Mouse (Mus musculus) forebrain, embryonic 15.5 days (tissue): ENCODE results near the gene Bend5. TPM values are rescaled to one million over a fixed set of nuclear protein-coding genes. Genes with fewer than 3 reads are reported as not detected.

Source experiments
- ATAC-seq: fragments of 200-750 bp; cut with Nextera tagmentation; replicated peaks from 2 replicates; pipeline ENCODE4 v1.8.0; 2017; ENCODE audit warnings: mild to moderate bottlenecking, moderate TSS enrichment, moderate library complexity
- H3K27ac ChIP-seq: fragments of 300-500 bp; sonication (generic); replicated peaks from 2 replicates; pipeline ENCODE4 v1.5.1; 2015; ENCODE audit warnings: mild to moderate bottlenecking, inconsistent platforms
- H3K27me3 ChIP-seq: fragments of 300-500 bp; sonication (generic); 2 replicates; pipeline ENCODE4 v1.6.1; 2015; ENCODE audit warnings: inconsistent platforms
- H3K36me3 ChIP-seq: fragments of 300-500 bp; sonication (generic); 2 replicates; pipeline ENCODE4 v1.6.1; 2015; ENCODE audit warnings: mild to moderate bottlenecking, inconsistent platforms
- H3K4me1 ChIP-seq: fragments of 300-500 bp; sonication (generic); 2 replicates; pipeline ENCODE4 v1.6.1; 2015; ENCODE audit warnings: inconsistent platforms
- H3K4me2 ChIP-seq: fragments of 300-500 bp; sonication (generic); replicated peaks from 2 replicates; pipeline ENCODE4 v1.6.1; 2015; ENCODE audit warnings: mild to moderate bottlenecking, inconsistent platforms
- H3K4me3 ChIP-seq: fragments of 300-500 bp; sonication (generic); 2 replicates; pipeline ENCODE4 v1.5.1; 2015; ENCODE audit warnings: mild to moderate bottlenecking, inconsistent platforms
- H3K9ac ChIP-seq: fragments of 300-500 bp; sonication (generic); replicated peaks from 2 replicates; pipeline ENCODE4 v1.6.1; 2015; ENCODE audit warnings: mild to moderate bottlenecking, inconsistent platforms
- H3K9me3 ChIP-seq: fragments of 300-500 bp; sonication (generic); 2 replicates; pipeline ENCODE4 v1.6.1; 2016; ENCODE audit warnings: inconsistent platforms
- WGBS: fragments of 180-500 bp; shearing (Covaris S2); methylation state at CpG from one replicate; pipeline ENCODE4 v1.1.7; 2015; ENCODE audit warnings: mixed read lengths; 5-methylcytosine and 5-hydroxymethylcytosine counted together
- polyA plus RNA-seq: library from polyadenylated mRNA; unstranded; fragments of >200 nt; fragmentation: Nextera tagmentation; extraction: Ambion mirVana; gene quantifications from 2 replicates; pipeline ENCODE4 v1.2.1, GENCODE M21; 2015

Bend5 gene
- polyA plus RNA-seq, 1 experiment from 2014 or later = 59.8 TPM

DNA sequence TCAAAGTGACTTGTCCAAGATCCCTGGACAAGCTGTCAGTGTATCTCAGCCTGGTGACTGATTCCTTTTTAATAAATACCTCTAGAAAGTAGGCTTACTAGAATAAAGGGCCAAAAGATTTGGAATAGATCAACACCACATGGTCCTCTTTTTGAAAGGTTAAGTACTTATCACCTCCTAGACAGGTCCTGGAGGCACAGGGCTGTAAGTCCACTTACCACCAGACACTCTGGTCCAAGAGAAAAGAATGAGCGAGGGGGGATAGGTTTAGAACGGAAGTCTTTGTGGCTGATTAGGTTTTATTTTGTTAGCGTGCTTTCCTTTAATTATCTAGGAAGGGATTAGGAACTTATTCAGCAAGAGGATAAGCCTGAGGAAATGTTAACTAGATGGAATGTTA lies 1.7 kb downstream of the Bend5 start:
- Histone ChIP-seq H3K9ac (no peak overlapping the region), H3K27ac (no peak overlapping the region), H3K27me3 (no peaks in the 10 kb centered on the region; the same call in 1 of the 2 replicates), H3K36me3 (0 out of 2 replicates have a peak, but pooled peaks cover 5% of the 10 kb centered on the region), H3K9me3 (no peaks in the 10 kb centered on the region), H3K4me1 (peaks cover 30% of the 10 kb centered on the region), H3K4me2 (peak overlapping the region; percentile 75), H3K4me3 (peak overlapping the region; percentile 93)
- no peak for ATAC-seq
- 30% methylated on average over 3 of the region's 3 CpGs for WGBS

DNA sequence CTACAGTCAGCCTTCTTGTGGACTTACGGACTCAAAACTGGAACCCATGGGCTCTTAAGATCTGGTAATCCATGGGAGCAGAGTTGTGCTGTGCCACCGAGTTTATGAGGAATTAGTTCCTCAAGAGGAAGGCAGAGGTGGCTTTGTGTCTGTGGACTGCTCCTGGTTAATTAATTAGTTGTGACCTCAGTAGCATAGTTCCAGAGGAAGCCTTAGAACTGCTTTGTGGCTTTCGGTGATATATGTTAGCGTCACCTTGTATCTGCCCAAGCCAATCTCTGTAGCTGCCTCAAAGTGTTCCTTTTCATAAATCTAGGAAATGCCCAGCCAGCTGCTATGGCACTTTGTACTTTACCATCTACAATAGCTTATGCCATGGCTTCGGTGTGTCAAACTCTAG lies 2.9 kb downstream of the Bend5 start:
- H3K9me3 ChIP-seq = no peaks in the 10 kb centered on the region
- H3K9ac ChIP-seq = no peak overlapping the region
- ATAC-seq = no peak
- no peaks in the 10 kb centered on the region; the same call in 1 of the 2 replicates for H3K27me3 ChIP-seq
- no peak overlapping the region for H3K4me3 ChIP-seq
- 0 out of 2 replicates have a peak, but pooled peaks cover 5% of the 10 kb centered on the region for H3K36me3 ChIP-seq
- 82% methylated on average over 5 of the region's 5 CpGs for WGBS
- H3K4me1 ChIP-seq = peaks cover 30% of the 10 kb centered on the region
- H3K4me2 ChIP-seq = no peak overlapping the region
- H3K27ac ChIP-seq = no peak overlapping the region

DNA sequence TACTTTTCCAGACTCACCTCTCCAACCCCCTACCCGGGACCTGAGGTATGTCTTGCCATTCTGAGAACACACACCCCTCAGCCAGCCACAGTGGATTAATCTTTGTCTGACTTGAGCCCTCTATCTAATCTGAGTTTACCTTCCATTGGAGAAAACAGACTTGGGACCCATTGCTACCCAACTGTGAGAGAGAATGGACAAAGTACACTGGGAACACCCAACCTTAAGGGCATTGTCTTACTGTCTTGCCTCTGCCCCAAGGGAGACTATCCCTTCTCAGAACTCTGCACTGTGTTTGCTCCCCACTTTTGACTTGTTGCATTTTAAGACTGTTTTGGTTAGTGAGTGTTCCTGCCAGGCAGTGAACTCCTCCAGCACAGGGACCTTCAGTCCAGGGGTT lies 4.7 kb downstream of the Bend5 start:
- Histone ChIP-seq H3K4me3 (no peak overlapping the region), H3K9ac (no peak overlapping the region), H3K27ac (no peak overlapping the region), H3K4me2 (no peak overlapping the region), H3K4me1 (peaks cover 25% of the 10 kb centered on the region), H3K27me3 (no peaks in the 10 kb centered on the region), H3K9me3 (no peaks in the 10 kb centered on the region), H3K36me3 (0 out of 2 replicates have a peak, but pooled peaks cover 5% of the 10 kb centered on the region)
- WGBS = 97% methylated on average over 1 of the region's 1 CpGs
- no peak for ATAC-seq

DNA sequence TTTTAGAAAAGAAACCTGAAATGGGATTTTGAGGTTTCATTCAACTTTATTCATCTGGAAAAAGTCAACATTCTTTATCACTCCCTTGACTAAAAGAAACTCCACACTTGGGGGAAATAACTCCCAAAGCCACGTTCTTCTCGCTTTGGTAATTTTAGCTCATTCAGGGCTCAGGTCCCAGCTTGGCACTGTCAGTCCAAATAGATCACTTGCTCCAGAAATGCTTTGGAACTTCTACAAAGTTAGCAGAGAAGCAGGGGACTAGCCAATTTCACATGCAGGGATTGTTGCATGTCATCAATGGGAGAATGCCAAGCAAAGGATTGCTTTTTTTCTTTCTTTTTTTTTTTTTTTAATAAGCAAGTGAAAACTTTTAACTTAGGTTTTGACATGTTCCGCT lies 5.2 kb downstream of the Bend5 start:
- no peaks in the 10 kb centered on the region for H3K9me3 ChIP-seq
- H3K4me2 ChIP-seq = no peak overlapping the region
- 0 out of 2 replicates have a peak, but pooled peaks cover 5% of the 10 kb centered on the region for H3K36me3 ChIP-seq
- H3K4me3 ChIP-seq = no peak overlapping the region
- H3K27me3 ChIP-seq = no peaks in the 10 kb centered on the region
- H3K4me1 ChIP-seq = peaks cover 23% of the 10 kb centered on the region
- ATAC-seq = no peak
- H3K27ac ChIP-seq = no peak overlapping the region
- no peak overlapping the region for H3K9ac ChIP-seq
- 67% methylated on average over 3 of the region's 3 CpGs for WGBS

DNA sequence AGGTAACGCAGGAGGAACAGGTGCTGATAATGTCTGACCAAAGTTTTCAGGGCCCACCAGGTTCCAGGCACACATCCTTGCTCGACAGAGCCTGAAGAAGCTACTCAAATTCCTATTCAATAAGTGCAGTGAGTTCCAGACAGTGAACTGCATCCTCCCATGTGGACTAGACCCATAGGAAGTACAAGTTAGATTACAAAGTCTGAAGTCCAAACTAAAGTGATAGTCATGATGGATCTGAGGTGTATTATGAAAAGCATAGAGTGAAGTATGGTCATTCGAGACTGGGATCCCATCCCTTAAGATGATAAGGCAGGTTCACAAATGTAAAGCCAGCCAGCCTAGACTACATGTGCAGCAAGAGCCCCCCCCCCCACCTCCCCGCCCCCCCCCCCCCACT lies 6.1 kb downstream of the Bend5 start:
- Histone ChIP-seq H3K9ac (no peak overlapping the region), H3K4me1 (peaks cover 19% of the 10 kb centered on the region), H3K9me3 (no peaks in the 10 kb centered on the region), H3K36me3 (0 out of 2 replicates have a peak, but pooled peaks cover 7% of the 10 kb centered on the region), H3K4me3 (no peak overlapping the region), H3K4me2 (no peak overlapping the region), H3K27ac (no peak overlapping the region), H3K27me3 (no peaks in the 10 kb centered on the region)
- no peak for ATAC-seq
- WGBS = 92% methylated on average over 4 of the region's 4 CpGs

DNA sequence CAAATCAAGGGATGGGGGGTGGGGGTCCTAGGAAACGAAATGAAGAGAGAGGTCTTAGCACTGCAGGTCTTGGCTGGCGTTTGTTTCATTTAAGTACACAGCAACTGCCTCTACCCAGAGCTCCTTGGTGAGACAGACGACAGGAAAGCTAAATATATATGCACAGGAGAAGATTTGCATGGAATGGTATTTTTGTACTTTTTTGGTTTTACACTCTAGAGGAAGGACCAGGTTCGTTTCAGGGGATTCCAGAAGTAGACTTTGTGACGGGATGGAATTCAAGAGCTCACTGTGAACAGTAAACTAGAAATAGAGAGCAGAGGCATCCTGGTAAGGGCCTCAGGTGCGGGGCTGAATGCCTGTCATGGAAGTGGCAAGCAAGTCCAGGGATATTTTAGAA lies 7.0 kb downstream of the Bend5 start:
- no peak overlapping the region for H3K4me3 ChIP-seq
- no peak overlapping the region for H3K9ac ChIP-seq
- WGBS = 91% methylated on average over 6 of the region's 6 CpGs
- H3K27ac ChIP-seq = no peak overlapping the region
- peaks cover 10% of the 10 kb centered on the region for H3K4me1 ChIP-seq
- no peaks in the 10 kb centered on the region for H3K9me3 ChIP-seq
- ATAC-seq = no peak
- no peak overlapping the region for H3K4me2 ChIP-seq
- no peaks in the 10 kb centered on the region for H3K27me3 ChIP-seq
- H3K36me3 ChIP-seq = 0 out of 2 replicates have a peak, but pooled peaks cover 7% of the 10 kb centered on the region

DNA sequence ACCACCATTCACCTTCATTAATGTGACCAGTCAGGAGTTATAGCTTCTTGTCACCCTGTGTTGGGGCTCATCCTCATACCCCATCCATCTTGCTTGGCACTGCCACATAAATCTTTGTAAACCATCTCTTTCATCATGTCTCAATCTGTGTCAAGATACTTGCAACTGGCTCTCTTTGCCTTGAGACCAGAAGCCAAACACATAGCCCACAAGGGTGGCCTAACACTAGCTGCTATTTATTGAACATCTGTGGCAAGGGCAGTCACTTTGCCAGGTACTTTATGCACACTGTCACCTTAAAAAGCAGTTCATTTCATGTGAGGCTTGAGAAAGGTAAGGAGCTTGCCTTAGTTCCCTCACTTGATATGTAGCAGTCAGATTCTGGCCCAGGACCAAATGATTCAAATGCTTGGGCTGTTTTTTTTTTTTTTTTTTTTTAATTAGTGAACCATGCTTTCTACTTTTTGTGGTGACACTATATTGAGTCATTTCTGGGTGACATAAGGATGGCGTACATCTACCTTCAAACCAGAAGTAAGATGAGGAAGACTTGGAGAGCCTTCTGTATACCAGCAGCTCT lies 9.7 kb downstream of the Bend5 start:
- no peaks in the 10 kb centered on the region for H3K27me3 ChIP-seq
- no peak overlapping the region for H3K27ac ChIP-seq
- H3K36me3 ChIP-seq = 0 out of 2 replicates have a peak, but pooled peaks cover 3% of the 10 kb centered on the region
- H3K4me2 ChIP-seq = no peak overlapping the region
- no peak overlapping the region for H3K4me3 ChIP-seq
- ATAC-seq = no peak
- H3K9ac ChIP-seq = no peak overlapping the region
- WGBS = 89% methylated on average over 1 of the region's 1 CpGs
- H3K9me3 ChIP-seq = no peaks in the 10 kb centered on the region
- peaks cover 2% of the 10 kb centered on the region; the same call in 1 of the 2 replicates for H3K4me1 ChIP-seq

DNA sequence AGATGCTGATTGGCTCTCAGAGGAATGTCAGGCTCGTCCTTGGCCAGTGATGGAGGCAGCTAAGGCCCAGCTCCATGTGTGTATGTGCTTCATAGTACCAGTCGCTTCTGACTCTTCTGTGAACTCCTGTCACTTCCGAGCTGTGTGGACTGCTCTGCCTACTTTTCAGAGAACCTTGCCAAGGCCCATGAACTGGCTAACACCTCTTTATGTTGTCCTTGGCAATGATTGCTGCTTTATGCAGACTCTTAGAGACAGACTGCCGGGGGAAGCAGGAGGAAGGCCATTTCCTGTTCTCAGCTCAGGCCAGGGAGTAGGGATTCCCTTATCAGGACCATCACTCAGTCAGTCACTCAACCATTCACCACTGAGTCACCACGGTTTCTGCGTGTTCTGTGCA lies 10.4 kb downstream of the Bend5 start:
- Histone ChIP-seq H3K27me3 (no peaks in the 10 kb centered on the region), H3K9me3 (no peaks in the 10 kb centered on the region), H3K27ac (no peak overlapping the region), H3K4me2 (no peak overlapping the region), H3K4me1 (no peaks in the 10 kb centered on the region), H3K9ac (no peak overlapping the region), H3K36me3 (0 out of 2 replicates have a peak, but pooled peaks cover 3% of the 10 kb centered on the region), H3K4me3 (no peak overlapping the region)
- ATAC-seq = no peak
- 74% methylated on average over 6 of the region's 6 CpGs for WGBS

DNA sequence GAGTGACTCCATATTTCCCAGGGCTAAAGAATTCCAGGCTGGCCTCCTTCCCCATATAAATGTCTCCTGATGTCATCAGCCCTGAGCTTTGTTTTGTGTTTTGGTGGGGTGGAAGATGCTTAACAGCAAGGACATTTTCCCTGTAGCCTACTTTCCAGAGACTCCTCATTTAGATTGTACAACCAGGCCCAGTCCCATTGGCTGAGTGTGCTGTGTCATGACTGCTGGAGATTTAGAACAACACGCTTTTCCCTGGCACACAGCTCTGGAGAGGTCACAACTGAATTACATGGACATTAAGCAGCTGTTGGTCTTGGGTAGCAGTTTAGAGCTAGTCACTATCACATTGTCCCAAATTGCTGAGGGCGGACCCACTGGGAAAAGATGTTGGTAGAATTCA lies 16.4 kb downstream of the Bend5 start:
- no peak for ATAC-seq
- no peak overlapping the region for H3K27ac ChIP-seq
- H3K36me3 ChIP-seq = peaks cover 14% of the 10 kb centered on the region
- H3K4me2 ChIP-seq = no peak overlapping the region
- H3K27me3 ChIP-seq = no peaks in the 10 kb centered on the region
- no peaks in the 10 kb centered on the region for H3K4me1 ChIP-seq
- no peak overlapping the region for H3K4me3 ChIP-seq
- H3K9me3 ChIP-seq = no peaks in the 10 kb centered on the region
- no peak overlapping the region for H3K9ac ChIP-seq
- WGBS = 93% methylated on average over 2 of the region's 2 CpGs

DNA sequence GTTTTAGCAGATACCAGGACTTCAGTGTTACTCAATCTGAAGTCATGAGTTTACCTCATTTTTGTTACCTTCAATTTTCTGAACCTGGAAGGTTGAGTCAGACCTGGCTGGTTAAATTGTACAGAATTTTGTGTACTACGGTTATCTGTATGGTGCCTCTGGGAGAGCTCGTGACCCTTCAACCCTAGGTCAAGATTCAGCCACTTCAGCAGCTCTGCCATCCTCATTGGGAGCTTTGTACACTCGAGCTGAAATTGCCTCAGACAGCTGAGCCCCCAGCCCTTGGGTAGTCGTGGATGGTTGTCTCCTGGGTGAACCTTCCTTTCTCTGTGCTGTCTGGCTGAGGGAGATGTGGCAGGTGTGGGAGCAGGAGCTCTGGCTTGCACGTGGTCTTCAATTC lies 17.2 kb downstream of the Bend5 start:
- Histone ChIP-seq H3K9ac (no peak overlapping the region), H3K9me3 (no peaks in the 10 kb centered on the region), H3K27ac (no peak overlapping the region), H3K36me3 (peaks cover 14% of the 10 kb centered on the region), H3K27me3 (no peaks in the 10 kb centered on the region), H3K4me1 (no peaks in the 10 kb centered on the region), H3K4me3 (no peak overlapping the region), H3K4me2 (no peak overlapping the region)
- WGBS = 85% methylated on average over 5 of the region's 5 CpGs
- no peak for ATAC-seq

DNA sequence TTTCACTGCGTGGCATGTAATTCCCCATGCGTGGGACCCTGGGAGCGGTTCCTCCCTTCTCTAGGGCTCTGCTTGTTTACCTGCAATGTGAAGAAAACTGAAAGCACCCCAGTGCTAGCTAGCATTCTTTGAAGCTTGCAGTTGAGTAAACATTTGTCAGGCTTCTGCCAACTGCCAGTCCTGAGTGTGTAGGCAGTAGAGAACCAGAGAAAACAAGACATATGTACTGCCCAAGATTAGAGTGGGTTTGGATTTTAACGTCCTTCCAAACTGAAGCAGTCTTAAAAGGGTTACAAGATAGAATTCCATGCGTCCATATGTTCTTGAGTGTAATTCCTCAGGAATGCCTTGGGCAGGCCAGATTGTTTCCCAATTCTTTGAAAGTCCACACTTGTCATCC lies 17.6 kb downstream of the Bend5 start:
- Histone ChIP-seq H3K9ac (no peak overlapping the region), H3K27me3 (no peaks in the 10 kb centered on the region), H3K4me2 (no peak overlapping the region), H3K4me3 (no peak overlapping the region), H3K36me3 (peaks cover 14% of the 10 kb centered on the region), H3K27ac (no peak overlapping the region), H3K9me3 (no peaks in the 10 kb centered on the region), H3K4me1 (0 out of 2 replicates have a peak, but pooled peaks cover 3% of the 10 kb centered on the region)
- WGBS = 91% methylated on average over 5 of the region's 5 CpGs
- no peak for ATAC-seq

DNA sequence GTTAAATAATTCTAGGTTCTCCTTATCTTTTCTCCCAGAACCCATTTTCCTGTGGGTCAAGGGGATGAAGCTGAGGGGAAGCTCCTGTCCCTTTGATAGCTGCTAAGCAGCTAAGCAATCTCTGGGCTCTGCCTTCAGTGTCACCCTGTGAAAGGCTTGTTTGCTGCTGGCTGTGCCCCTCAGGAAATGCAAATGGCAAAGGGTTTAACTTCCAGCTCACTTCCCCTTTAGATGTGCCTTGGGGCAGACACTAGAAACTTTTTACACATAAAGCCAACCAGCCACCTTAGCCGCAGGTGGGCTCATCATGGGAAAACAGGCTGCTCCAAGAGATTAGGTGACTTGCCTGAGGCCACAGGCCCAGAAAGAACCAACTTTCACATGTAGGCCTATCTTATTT lies 26.9 kb downstream of the Bend5 start:
- peaks cover 32% of the 10 kb centered on the region for H3K4me1 ChIP-seq
- H3K4me3 ChIP-seq = no peak overlapping the region
- H3K36me3 ChIP-seq = no peaks in the 10 kb centered on the region
- H3K9ac ChIP-seq = no peak overlapping the region
- no peaks in the 10 kb centered on the region for H3K27me3 ChIP-seq
- H3K4me2 ChIP-seq = no peak overlapping the region
- ATAC-seq = no peak
- no peaks in the 10 kb centered on the region for H3K9me3 ChIP-seq
- no peak overlapping the region for H3K27ac ChIP-seq
- WGBS = 55% methylated on average over 1 of the region's 1 CpGs
